Mouse (Mus musculus) heart, embryonic 11.5 days (tissue): ENCODE results near the gene Tex13c3. TPM values are rescaled to one million over a fixed set of nuclear protein-coding genes. Genes with fewer than 3 reads are reported as not detected.
"Not testable (repeated sequence)": the region's sequence is repeated elsewhere in the genome, so short reads cannot be mapped to it uniquely, and the experiment has no call there.

Source experiments
- ATAC-seq: fragments of 200-750 bp; cut with Nextera tagmentation; replicated peaks from 2 replicates; pipeline ENCODE4 v1.8.0; 2017; ENCODE audit warnings: moderate library complexity; ENCODE audit not compliant: insufficient number of reproducible peaks, low FRiP score, low TSS enrichment
- H3K27ac ChIP-seq: fragments of 300-500 bp; sonication (generic); 2 replicates; pipeline ENCODE4 v1.5.1; 2014; ENCODE audit warnings: mild to moderate bottlenecking, low read depth, low read length
- H3K27me3 ChIP-seq: fragments of 300-500 bp; sonication (generic); 2 replicates; pipeline ENCODE4 v1.6.1; 2014; ENCODE audit warnings: mild to moderate bottlenecking, low read length, mixed read lengths; ENCODE audit not compliant: control insufficient read depth, insufficient read depth
- H3K36me3 ChIP-seq: fragments of 300-500 bp; sonication (generic); 2 replicates; pipeline ENCODE4 v1.6.1; 2014; ENCODE audit warnings: mild to moderate bottlenecking, low read length, moderate library complexity, mixed read lengths; ENCODE audit not compliant: control insufficient read depth, insufficient read depth
- H3K4me1 ChIP-seq: fragments of 300-500 bp; sonication (generic); 2 replicates; pipeline ENCODE4 v1.6.1; 2014; ENCODE audit warnings: low read length; ENCODE audit not compliant: control insufficient read depth, insufficient read depth
- H3K4me2 ChIP-seq: fragments of 300-500 bp; sonication (generic); 2 replicates; pipeline ENCODE4 v1.6.1; 2014; ENCODE audit warnings: mild to moderate bottlenecking, moderate library complexity
- H3K4me3 ChIP-seq: fragments of 300-500 bp; sonication (generic); 2 replicates; pipeline ENCODE4 v1.5.1; 2014; ENCODE audit warnings: low read depth, low read length
- H3K9ac ChIP-seq: fragments of 300-500 bp; sonication (generic); 2 replicates; pipeline ENCODE4 v1.6.1; 2014; ENCODE audit warnings: mild to moderate bottlenecking, low read depth, low read length, moderate library complexity
- H3K9me3 ChIP-seq: fragments of 300-500 bp; sonication (generic); replicated peaks from 2 replicates; pipeline ENCODE4 v1.6.1; 2016; ENCODE audit warnings: low read length; ENCODE audit not compliant: control insufficient read depth
- WGBS: fragments of 180-500 bp; shearing (Covaris S2); extraction: QIAGEN DNeasy Blood & Tissue Kit; methylation state at CpG from one replicate; pipeline ENCODE4 v1.1.7; 2014; ENCODE audit not compliant: insufficient replicate concordance; 5-methylcytosine and 5-hydroxymethylcytosine counted together
- polyA plus RNA-seq: library from polyadenylated mRNA; unstranded; fragments of >200 nt; fragmentation: Nextera tagmentation; extraction: Ambion mirVana; gene quantifications from 2 replicates; pipeline ENCODE4 v1.2.1, GENCODE M21; 2014

Tex13c3 gene
- not detected in 2 replicates for polyA plus RNA-seq

DNA sequence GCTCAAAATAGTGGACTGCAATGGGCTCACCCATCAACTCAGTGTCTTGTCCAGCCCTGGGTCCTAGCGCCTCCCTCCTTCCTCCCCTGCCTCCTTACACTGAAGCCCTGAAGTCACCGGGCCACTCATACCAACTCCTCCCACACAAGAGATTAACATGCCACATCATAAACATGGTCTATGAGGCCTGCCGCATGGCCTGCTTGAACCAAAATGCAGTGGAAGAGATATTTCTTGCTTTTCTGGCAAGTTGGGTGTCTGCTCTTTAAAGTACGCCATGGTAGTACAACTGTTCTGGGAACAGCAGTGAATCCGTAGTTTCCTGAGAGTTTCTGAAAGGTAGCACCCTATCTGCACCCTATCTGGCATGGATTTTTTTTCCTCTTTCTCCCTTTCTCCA is at the start of gene Tex13c3:
TSS of gene Tex13c3 (minus strand) at position 101 of the 400 bp plus-strand sequence.
- ATAC-seq, H3K9me3 ChIP-seq, H3K4me2 ChIP-seq, H3K27ac ChIP-seq, H3K4me1 ChIP-seq, H3K9ac ChIP-seq, H3K36me3 ChIP-seq, H3K27me3 ChIP-seq, H3K4me3 ChIP-seq: not testable (repeated sequence)
- 83% methylated on average over 5 of the region's 5 CpGs for WGBS

DNA sequence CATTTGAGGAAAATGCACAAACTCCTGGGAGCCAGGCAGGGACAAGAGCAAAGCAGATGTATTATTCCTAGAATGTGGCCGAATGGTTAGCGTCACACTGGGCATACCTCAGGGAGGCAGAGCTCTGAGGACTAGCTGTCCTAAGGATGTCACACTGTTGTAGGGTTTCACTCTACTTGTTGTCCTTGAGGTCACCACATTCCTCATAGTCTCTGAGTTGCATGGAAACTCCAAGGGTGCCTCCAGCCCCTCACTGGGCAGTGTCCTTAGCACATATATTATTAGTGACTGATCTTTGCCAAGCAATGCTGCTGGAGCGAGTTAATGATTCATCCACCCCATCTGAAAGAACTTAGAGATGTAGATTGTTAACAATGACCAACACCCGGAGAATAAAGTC is 8.6 kb upstream of the Tex13c3 start:
- H3K9me3 ChIP-seq: no peaks in the 10 kb centered on the region
- no peak overlapping the region for H3K4me3 ChIP-seq
- ATAC-seq: no peak
- no peaks in the 10 kb centered on the region for H3K27me3 ChIP-seq
- H3K27ac ChIP-seq: no peak overlapping the region
- no peak overlapping the region for H3K4me2 ChIP-seq
- no peaks in the 10 kb centered on the region for H3K4me1 ChIP-seq
- H3K9ac ChIP-seq: no peak overlapping the region
- H3K36me3 ChIP-seq: no peaks in the 10 kb centered on the region
- 70% methylated on average over 4 of the region's 4 CpGs for WGBS
